ENCODE assay signal across 20 mouse cellular contexts in the genomic region with DNA sequence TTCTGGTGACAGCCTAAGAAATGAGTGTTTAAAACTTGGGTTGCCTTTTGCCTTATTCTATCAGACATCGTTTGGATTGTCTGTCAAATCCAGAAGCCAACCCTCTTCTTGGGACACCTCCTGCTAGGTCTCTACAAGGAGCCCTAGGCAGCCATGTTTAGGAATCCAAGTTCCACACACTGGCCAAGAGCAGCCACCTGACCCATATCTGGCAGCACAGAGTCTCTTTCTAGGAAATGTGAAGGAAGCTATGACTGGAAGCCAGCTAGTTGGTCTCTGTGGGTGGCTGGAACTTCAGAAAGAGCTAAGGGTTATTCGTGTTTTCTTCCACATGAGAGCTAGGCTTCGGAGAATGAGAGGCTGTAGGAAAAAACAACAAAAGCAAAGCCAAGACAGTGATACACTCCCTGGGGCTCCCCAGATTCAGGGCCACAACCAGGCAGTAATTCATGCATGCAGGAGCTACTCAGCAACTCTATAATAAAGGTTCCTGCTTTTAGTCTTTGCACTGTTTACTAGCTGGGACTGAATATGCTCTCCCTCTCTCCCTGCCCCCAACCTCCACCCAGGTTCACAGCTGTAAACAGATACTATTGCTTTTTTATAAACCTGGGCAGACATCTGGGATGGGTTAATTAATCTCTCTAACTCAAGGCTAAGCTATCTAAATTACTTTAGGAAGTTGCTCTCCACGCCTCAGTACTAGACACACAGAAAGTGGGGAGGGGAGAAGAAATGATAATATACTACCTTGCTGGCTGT.
DNase-seq lines count a peak whose midpoint lies in the region; ATAC-seq and TF ChIP-seq lines count a peak whose summit lies in the region.
"Had no signal": no experiment of that assay in that cellular context is flagged by ENCODE, and none has a peak within 500 bp of the region (broad histone marks: within the 10 kb centered on the region; RNA-seq: fewer than 3 reads in every experiment).

No protein-coding gene starts in this region.

- in situ Hi-C loops in Patski (cut with MboI; ENCODE audit: low pct_unique_long_range_greater_than_20kb) = loop anchor here (5.0 kb wide), 1 partner anchor 182 kb away; no protein-coding TSS in a partner anchor

- no peaks in the 10 kb centered on the region for H3K27me3 ChIP-seq in kidney, adult 2 months (replicated peaks; ENCODE audit: control insufficient read depth, insufficient read depth, low read length)
- no peaks in the 10 kb centered on the region for H3K27me3 ChIP-seq in Patski
- H3K27me3 ChIP-seq in intestine, embryonic 16.5 days (replicated peaks; ENCODE audit: control insufficient read depth, insufficient read depth, low read length) = no peaks in the 10 kb centered on the region
- H3K27me3 ChIP-seq: forebrain, embryonic 13.5 days; hindbrain, embryonic 13.5 days had no signal

- TF ChIP-seq POLR2A in kidney, adult 2 months (IDR thresholded peaks at IDR 0.05; ENCODE audit: low read depth, low read length) = no peak

- H3K27ac ChIP-seq in kidney, adult 2 months (ENCODE audit: insufficient read depth, low read depth, low read length) = no peak overlapping the region
- H3K27ac ChIP-seq in intestine, embryonic 16.5 days (ENCODE audit: low read length) = peak overlapping the region; percentile 72
- H3K27ac ChIP-seq: forebrain, embryonic 13.5 days; hindbrain, embryonic 13.5 days; macrophage; midbrain, embryonic 10.5 days had no signal

- H3K9me3 ChIP-seq in intestine, embryonic 16.5 days (ENCODE audit: control insufficient read depth, low read length) = no peaks in the 10 kb centered on the region
- H3K9me3 ChIP-seq: forebrain, embryonic 13.5 days; hindbrain, embryonic 13.5 days; midbrain, embryonic 10.5 days had no signal

- no peak overlapping the region for H3K4me2 ChIP-seq in intestine, embryonic 16.5 days (ENCODE audit: low read depth, low read length)
- H3K4me2 ChIP-seq: forebrain, embryonic 13.5 days; hindbrain, embryonic 13.5 days had no signal

- 46% methylated on average over 4 of the region's 4 CpGs for WGBS in kidney, adult 2 months
- 45% methylated on average over 4 of the region's 4 CpGs for WGBS in intestine, embryonic 16.5 days

- no peak overlapping the region for H3K9ac ChIP-seq in intestine, embryonic 16.5 days (ENCODE audit: low read depth, low read length)
- H3K9ac ChIP-seq: forebrain, embryonic 13.5 days; hindbrain, embryonic 13.5 days had no signal

- no peaks in the 10 kb centered on the region for H3K36me3 ChIP-seq in kidney, adult 2 months (ENCODE audit: control insufficient read depth, insufficient read depth, low read length)
- H3K36me3 ChIP-seq in intestine, embryonic 16.5 days (ENCODE audit: control insufficient read depth, insufficient read depth, low read length) = no peaks in the 10 kb centered on the region
- H3K36me3 ChIP-seq: hindbrain, embryonic 13.5 days; midbrain, embryonic 10.5 days had no signal

- H3K4me3 ChIP-seq in kidney, adult 2 months (ENCODE audit: insufficient read depth, low read depth, low read length) = no peak overlapping the region
- no peak overlapping the region for H3K4me3 ChIP-seq in intestine, embryonic 16.5 days (ENCODE audit: low read length)
- H3K4me3 ChIP-seq: forebrain, embryonic 13.5 days; hindbrain, embryonic 13.5 days; midbrain, embryonic 10.5 days had no signal

- CTCF ChIA-PET in Patski (lab: Charles Lee) = interaction anchor here (0.6 to 1.7 kb wide), 5 partner anchors 13 to 107 kb away, joined by 3 to 4 read pairs (median 3); no protein-coding TSS in a partner anchor

- ATAC-seq in Patski = peak; percentile 87
- ATAC-seq in intestine, embryonic 16.5 days = peak; percentile 32
- ATAC-seq: forebrain, embryonic 13.5 days had no signal

- H3K4me1 ChIP-seq in kidney, adult 2 months (ENCODE audit: control insufficient read depth, insufficient read depth, low read length) = peaks cover 13% of the 10 kb centered on the region; the same call in 1 of the 2 replicates
- peaks cover 30% of the 10 kb centered on the region for H3K4me1 ChIP-seq in intestine, embryonic 16.5 days (ENCODE audit: control insufficient read depth, insufficient read depth, low read length)

- no peak for TF ChIP-seq CTCF in kidney, adult 2 months (conservative IDR thresholded peaks at IDR 0.05; ENCODE audit: insufficient read depth, insufficient read length, low read depth, low read length)
- no peak for TF ChIP-seq CTCF in Patski (IDR thresholded peaks at IDR 0.05)

- DNase-seq in kidney, adult 2 months = peak; percentile 51
- DNase-seq in kidney, adult 11 months = no peak
- DNase-seq in Muller cell, postnatal 12 days (ENCODE audit: inconsistent ontology term) = peak; percentile 36
- DNase-seq in Patski (ENCODE audit: low read depth, low spot score) = peak; percentile 61
- DNase-seq in right cerebral cortex, postnatal 25 days = no peak
- no peak for DNase-seq in right cerebral cortex, postnatal 10 days (ENCODE audit: low spot score in 2 of 2)
- no peak for DNase-seq in ovary, postnatal 14 days (ENCODE audit: low spot score)
- DNase-seq: adrenal gland, postnatal 36 days; cerebellum, adult 18-20 months; cerebellum, postnatal 25 days; embryo, embryonic 11 days; gastrocnemius, postnatal 25 days; lung, adult 2 months; retina, postnatal 1 day; thymus, postnatal 36 days had no signal

- POLR2A ChIA-PET in Patski (lab: Charles Lee) = no interaction called here

Comparison
In these comparisons a context has a peak if more than half of its experiments do, and no peak if none do; other contexts are left out.
1. DNase-seq: peak in kidney, adult 2 months (single experiment), Muller cell, postnatal 12 days (single experiment) and Patski (single experiment); none in kidney, adult 11 months (single experiment), right cerebral cortex, postnatal 25 days (single experiment), right cerebral cortex, postnatal 10 days (0 of 2) and ovary, postnatal 14 days (single experiment).